Mouse (Mus musculus) CD4-positive, CD25-positive, alpha-beta regulatory T cell, adult 2 months (primary cell): ENCODE measurements around the gene Fignl1.

ENCODE experiments used
- DNase-seq: peaks from one replicate; pipeline ENCODE4 v3.0.0-alpha.2; 2012; ENCODE audit warnings: low read depth, low spot score

The Fignl1 gene

DNA sequence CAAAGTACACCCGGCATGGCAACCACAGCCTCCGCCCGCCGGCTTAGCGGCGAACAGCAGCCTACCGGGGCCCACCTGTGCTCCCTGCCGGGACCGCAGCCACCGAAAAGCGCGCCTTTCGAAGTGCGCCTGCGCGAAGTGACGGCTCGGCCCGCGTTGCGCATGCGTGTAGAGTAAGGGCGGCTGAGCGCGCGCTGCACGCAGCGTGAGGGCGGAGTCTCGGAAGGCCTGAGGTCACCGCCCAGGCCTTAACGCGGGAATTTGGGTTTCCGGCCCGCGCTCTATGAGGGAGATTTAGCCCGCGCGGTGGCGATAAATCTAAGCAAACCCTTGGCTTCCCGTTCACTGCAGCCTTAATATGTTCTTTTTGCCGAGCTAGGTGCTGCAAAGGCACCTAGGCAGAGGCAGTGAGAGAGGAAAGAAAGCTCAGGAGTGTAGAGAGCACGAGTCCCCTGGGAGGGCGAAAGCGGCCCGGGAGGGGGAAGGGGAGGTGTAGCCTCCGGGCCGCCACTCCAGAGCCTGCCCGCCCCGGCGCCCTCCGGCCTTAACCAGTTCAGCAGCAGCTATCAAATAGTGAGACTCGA is at the start of gene Fignl1:
Fignl1 (minus strand) TSS at position 143 of the 584 bp plus-strand sequence.
- peak; percentile 100 for DNase-seq

DNA sequence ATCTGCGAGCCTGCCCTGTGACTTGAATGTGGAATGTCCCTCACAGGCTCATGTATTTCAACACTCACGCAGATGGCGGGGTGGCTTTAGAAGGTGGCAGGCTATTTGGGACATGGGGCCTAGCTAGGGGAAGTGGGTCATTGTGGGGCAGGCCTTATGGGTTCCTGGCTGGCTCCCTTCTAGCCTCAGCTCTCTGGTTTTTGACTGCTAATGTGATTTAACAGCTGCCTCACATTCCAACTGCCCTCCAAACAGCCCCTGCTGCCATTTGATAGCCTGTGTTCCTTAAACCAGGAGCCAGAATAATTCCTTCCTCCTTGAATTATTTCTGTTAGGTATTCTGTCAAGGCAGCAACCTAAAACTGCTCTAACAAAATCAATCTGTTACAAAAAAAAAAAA is 48.2 kb upstream of the Fignl1 start:
- no peak for DNase-seq

DNA sequence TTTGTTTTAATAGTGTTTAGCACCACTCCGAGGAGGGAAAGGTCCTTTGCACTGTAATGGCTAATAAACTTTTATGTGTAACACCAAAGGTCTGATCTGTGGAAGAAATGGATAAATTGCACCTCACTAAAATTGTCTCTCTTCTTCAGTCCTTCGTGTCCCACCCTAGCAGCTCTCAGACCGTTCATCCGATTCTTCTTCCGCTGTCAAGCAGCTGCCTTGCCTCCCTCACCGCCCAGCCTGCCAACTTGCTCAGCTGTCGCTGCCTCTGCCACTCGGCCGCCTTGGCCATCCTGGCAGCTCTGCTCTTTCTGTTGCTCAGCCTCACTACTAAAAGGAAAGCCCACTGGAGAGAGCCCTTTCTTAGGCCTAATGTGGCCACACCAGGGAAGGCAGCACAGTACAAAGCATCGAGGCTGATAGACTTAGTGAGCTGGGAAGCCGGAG is 46.9 kb upstream of the Fignl1 start:
- no peak for DNase-seq

DNA sequence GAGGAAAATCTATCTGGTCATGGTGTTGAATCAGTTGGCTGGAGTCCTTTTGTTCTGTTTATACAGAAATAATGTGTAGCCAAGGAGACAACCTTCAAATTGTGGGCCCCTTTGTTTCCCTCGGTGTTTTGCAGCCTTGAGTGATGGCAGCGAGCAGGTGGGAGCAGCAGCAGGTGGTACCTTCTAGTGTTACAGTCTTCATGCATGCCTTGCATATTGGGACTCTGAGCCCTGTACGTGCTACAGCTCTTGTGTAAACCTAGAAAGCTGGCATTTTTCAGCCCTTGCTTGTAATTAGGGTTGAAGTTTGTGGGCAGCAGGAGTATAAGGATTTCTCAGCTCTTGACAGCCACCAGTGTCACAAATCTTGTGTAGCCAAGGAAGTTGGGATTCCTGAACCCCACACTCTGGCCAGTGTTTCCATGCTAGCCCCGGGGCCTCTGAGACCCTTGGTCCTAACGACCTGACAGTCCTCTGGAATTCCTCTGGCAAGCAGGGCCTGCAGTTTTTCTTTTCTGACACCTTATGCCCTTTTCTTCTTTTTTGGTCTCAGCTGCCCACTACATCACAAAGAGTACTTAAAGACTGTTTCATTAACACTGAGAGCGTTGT is 46.4 kb upstream of the Fignl1 start:
- DNase-seq: no peak

DNA sequence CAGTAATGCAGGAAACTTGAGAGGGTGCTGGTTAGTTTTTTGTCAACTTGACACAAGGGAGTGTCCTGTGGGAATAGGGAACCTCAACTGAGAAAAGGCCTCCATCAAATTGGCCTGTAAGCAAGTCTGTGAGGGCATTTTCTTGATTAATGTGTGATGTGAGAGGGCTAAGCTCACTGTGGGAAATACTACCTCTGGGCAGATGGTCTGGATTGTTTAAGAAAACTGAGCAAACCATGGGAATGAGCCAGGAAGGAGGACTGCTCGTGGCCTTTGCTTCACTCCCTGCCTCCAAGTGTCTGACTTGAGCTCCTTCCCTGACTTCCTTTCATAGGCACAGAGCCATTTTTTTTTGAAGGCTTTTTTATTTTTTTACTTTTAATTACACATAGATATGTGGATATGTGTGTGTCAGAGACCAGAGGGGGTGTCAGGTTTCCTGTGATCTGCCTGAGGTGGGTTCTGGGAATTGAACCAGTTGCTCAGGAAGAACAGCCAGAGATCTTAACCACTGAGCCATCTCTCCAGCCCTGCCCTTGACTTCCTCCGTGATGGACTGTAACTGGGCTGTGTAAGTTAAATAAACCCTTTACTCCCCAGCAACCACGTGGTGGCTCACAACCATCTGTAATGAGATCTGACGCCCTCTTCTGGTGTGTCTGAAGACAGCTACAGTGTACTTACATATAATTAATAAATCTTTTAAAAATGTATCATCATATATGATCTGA is 45.1 kb upstream of the Fignl1 start:
- DNase-seq: no peak

DNA sequence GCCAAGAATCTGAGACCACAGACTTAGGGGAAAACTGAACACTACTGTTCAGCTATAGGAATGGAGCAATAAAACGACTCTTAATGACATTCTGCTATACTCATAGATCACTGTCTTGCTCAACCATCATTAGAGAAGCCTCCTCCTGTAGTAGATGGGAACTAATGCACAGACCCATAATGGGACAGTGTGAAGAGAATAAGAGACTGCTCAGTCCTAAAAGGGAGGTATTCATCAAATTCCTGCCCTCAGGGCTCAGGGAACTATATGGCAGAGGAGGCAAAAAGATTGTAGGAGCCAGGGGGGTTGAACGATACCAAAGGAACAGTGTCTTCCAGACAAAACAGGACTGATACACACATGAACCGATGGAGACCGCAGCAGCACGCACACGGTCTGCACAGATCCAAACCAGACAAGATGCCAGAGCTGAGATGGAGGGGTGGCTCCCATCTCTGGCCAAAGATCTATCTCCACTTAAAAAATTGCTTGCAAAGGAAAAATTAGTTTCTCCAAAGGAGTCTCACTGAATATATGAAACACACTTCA is 43.3 kb upstream of the Fignl1 start:
- no peak for DNase-seq

DNA sequence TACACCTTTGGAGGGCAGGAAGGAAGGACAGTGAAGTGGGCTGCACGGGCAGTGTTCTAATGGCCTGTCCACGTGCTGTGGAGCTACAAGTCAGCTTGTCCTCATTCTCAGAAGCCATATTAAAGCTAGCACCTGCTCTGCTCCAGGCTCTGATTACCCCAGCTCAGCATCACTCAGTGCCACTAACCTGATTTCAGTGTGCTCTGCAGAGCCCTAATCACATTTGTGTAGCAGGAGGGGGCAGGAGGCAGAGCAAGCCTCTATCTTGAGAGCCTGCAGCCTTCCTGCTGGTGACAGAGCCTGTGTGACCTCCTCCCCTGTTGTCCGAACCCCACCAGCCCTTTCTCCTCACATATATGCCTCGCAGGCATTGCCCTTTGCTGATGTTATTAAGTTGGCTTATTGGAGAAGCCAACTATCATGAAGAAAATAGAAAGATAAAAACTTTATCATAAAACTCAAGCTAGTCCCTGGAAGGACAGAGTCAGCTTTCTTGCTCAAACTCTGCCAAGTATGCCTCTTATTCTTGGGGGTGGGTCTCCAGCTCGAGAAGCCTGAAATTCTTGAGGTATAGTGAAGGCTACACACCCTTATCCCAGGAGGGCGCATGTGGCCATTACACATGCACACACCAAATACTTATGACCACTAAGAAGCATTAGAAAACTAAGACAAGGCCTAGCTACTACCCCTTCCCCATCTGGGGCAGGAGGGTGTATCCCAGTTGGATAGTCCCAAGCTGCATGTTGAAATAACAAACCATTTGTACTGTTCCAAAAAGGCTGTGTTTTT is 41.9 kb upstream of the Fignl1 start:
- DNase-seq: no peak

DNA sequence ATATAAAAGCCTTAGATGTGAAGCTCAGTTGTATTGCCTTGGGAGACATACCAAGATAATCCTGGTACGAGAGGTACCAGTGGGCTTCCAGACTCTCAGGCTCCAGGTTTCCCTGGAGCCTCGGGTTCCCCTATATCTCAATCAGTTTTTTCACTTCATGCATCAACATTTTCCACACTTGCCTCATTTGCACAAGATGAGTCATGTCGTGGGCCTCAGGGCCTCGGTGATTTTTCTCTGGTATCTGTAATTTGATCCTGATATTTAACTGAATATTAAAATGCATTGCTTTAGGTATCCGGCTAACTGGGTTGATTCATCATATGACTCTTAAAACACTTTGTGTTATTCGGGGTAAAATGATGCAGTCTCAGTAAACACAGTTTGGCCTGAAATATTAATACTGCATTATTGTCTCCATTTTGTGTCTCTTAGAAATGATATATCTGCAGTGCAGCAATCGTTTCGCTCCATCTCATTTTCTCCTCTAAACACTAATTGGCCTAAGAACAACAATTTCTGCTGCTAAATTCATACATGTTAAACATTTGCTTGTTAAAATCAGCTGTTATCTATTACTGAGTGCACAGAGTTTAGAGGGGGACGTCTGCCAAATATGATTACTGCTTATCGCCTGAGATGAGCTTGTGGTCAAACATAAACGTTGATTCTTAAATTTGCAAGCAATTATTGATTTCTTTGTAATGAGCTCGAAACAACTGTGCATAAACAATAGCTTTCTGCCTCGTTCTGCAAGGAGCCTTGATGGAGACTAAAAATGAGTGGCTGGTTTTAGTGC is 41.0 kb upstream of the Fignl1 start:
- DNase-seq: no peak

DNA sequence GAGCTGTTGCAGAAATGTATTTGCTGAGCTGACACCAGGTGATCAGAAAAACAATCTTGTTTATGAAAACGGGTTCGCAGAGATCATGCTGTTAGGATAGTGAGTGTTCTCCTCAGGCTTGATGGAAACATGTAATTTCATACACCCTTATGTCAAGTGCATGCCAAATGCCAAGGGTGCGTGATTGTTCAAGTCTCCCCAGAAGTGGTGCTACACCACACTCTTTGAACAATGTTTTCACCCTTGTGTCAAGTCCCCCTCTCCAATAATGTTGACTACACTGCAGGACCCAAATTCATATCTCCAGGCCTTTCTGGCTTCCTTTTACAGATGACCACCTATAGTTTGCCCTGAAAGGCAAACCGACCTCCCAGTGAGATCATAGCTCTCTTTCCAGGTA is 39.7 kb upstream of the Fignl1 start:
- no peak for DNase-seq

DNA sequence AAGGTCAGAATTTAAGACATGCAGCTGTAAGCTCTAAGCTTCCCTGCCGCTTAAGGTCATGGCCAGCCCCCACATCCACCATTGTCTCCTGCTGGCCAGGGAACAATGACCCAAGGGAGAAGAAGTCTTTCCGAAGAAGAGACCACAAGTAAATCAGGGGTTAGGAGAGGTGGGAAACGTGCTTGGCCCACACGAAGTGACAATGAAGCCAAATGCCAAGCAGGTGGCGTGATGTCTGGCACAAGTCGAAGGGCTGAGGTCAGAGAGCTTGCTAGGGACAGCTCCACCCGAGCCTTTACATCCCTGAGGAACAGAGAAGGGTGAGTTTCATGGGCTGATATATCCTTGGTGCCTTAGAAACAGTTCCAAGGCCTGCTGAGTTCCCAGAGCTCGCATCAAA is 36.3 kb upstream of the Fignl1 start:
- no peak for DNase-seq

DNA sequence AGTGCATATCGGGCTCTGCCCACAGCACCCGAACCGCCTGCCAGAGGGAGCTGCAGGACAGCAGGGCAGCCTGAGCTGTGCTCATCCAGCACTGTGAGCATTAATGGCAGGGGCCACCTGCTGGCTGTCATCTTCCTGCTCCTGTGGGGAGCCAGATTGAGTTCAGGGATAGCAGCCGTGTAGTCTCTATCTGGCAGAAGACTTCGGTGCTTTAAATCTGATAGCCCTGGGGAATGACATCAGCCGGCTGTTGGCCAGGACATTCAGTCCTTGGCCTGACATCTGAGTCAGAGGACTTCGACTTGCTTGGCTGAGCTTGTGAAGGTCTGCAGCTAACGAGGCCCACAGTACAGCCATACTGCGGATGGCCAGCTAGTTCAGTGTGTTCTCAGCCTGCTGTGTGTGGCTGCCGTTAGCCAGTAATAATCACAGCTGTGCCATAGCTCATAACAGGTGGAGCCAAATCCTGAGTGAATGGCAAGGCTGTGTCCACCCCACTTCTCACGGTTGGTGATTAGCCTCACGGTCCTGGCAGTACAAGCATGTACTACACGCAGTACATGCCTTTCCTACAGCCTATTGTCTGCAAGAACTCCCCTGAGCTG is 35.7 kb upstream of the Fignl1 start:
- DNase-seq: peak; percentile 25

DNA sequence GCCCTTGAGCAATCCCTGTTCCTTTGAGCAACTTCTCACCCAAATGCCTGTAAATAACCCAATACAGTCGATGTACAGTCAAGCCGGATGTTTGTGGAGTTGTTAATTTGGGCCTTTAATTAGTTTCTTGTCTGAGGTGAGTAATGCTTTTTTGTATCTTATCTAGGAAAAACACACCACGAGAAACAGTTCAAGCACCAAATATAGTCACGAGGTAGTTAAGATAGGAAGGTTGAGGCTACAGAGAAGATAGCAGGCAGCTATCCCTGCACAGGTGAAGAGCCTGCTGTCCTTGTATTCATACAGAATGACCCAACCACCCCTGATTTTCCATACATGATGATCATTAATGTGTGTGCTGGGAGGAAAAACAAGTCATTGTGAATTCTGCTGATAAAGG is 32.8 kb upstream of the Fignl1 start:
- DNase-seq: no peak

DNA sequence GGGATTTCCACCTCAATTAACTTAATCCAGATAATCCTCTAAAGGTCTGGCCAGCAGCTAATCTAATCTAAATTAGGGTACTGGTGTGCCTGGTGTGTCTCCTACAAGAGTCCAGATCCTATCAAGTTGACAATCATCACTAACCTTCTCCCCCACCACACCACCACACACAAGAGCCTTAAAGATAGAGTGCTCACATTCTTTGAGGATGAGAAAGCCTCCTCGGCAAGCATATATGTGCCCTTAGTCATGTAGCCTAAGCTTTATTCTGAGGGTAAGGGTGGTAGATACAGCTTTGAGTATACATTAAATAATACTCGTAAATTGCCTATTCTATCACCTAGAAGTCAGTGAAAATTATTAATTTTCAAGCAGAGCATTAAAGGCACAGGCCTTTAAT is 32.0 kb upstream of the Fignl1 start:
- DNase-seq: no peak

DNA sequence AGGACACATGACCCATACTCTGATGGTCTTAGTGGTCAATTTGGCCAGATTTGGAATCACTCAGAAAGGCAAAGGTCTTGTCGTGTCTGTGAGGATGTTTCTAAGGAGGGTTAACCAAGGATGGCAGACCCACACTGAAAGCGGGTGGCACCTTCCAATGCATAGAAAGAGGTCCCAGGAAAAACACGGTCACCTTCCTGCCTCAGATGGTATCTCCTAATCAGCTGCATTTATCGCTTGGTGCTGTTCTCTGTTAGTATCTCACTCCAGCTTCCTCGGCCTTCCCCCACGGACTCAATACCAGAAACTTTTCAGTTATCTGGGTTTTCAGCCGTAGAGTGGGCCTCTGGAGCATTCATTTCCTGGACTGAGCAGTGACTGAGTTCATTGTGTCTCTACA is 31.1 kb upstream of the Fignl1 start:
- DNase-seq: no peak

DNA sequence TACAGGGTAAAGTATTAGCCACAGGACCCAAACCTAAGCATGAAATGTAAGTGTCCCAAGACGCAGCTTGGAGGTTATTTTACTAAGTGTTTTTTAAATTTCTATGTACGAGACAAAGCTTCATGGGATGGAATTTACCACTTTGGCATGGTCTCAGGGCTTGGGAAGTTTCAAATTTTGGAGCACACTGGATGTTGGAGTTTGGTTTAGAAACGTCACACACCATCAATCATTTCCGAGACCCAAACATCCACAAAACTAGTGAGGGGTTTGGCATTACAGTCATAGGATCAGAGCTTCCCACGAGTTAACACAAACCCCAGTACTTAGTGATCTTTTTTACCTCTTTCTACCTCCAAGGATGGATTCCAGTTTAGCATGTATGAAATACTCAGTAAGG is 28.6 kb upstream of the Fignl1 start:
- no peak for DNase-seq

DNA sequence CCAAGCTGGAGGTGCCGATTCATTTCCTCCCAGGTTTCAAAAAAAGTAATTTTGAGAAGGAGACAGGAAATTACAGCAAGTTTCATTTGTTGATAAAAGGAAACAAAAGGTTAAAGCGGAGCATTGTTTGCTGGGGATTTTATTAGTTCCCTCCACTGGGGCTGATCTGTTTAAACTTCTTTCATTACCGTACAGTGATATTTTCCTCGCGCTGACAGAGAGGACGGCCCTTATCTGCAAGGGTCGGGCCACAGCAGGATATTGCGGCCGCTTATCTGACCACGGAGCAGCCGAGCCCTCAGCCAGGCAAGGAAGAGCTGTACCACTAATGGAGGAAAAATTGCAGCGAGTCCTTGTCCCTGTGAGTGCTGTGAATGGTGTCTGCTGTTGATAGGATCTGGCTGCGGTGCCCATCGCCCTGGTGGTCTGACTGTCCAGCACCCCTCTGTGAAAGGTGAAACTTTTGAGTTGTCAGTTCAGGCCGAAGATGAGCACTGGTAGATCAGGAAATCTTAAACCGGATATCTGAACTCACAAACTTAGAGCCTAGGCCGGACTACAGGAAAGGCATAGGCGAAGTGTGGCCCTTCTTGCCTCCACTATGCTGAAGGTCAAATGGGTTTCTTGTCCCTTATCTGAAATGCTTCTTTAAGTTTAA is 28.1 kb upstream of the Fignl1 start:
- peak; percentile 42 for DNase-seq

DNA sequence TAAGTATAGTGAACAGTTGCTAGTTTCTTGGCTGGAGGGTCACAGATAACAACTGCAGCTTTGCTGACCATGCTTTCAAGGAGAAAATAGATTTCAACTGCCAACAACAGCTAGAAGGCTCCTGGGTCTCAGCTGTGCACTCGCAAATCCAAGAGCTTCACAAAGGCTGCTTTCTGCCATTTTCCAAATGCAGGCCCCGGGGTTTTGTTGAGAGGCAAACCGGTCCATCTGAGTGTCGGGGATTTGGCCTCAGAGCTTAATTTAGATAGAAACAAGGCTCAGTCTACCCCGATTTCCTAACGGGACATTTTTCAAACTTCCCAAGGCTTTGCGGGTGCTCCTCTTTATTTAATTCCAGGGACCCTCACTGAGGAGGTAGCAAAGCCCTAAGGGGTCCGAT is 27.5 kb upstream of the Fignl1 start:
- no peak for DNase-seq

DNA sequence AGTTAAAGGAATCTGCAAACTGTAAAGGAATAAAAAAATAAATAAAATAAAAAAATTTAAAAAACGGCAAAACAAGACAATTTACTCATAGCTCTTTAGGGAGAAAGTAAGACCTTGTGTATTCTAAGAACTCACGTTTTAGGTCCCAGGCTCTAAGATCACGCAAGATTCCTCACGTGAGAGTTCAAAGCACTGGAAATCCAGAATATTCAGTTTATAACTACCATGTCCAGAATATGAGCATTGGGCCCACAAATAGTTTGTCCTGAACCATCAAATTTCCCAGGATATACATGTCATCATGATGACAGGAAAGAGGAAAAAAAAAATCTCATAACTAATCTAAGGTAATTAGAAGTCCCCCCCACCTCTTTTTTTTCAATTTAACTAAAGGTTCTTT is 27.0 kb upstream of the Fignl1 start:
- DNase-seq: no peak

DNA sequence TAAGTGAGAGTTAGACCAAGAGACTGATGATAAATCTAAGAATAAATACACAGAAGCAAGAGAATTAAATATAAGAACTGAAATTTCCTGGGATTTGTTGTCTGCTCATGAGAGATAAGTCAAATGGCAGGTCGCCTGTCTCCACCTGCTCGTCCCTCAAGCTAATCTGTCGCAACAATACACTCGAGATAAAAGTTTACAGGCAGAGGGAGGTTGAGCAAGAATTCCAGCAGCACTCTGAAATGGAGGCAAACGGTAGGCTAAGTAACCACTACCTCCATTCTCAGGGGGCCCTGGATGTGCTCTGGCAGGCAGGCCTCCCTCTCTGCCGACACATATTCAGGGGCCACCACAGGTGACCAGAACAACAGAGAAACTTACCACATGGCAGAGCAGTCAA is 26.6 kb upstream of the Fignl1 start:
- DNase-seq: no peak

DNA sequence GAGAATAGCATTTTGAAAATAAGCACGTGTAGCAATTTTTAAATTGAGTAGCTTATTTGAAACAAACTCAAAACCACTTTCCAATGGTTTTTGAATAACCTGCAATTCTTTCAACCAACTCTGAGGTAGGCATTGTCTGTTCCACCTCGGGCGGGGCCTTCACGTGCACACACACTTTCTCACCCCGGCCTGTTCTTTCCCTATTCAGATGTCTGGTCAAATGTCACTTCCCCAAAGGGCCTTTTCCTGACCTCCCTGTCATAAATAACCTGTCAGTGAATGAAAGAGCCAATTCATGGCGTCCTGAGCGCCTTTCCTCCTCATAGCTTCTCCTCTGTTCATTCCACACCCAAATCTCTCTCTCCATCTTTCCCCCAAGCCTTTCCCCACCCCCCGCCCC is 24.3 kb upstream of the Fignl1 start:
- no peak for DNase-seq
